Mouse (Mus musculus) myocyte (in vitro differentiated cells): Measurements from ENCODE around the gene Atg2a.

Source experiments
- CEBPB ChIP-seq: IDR thresholded peaks from 2 replicates; pipeline ENCODE4 v1.6.1; 2011; ENCODE audit warnings: mild to moderate bottlenecking, moderate library complexity; ENCODE audit not compliant: poor library complexity, insufficient read depth, severe bottlenecking
- E2F4 ChIP-seq: IDR thresholded peaks from one replicate; pipeline ENCODE4 v1.6.1; 2011; ENCODE audit warnings: mild to moderate bottlenecking, control low read depth, moderate library complexity; ENCODE audit not compliant: insufficient read depth
- MAX ChIP-seq: IDR thresholded peaks from one replicate; pipeline ENCODE4 v1.6.1; 2011; ENCODE audit warnings: low read depth, mild to moderate bottlenecking, control low read depth
- MYOD1 ChIP-seq, 3 experiments: IDR thresholded peaks; one replicate each; pipeline ENCODE4 v1.6.1; 2011; ENCODE audit warnings: control low read depth in 2 of 3, low read depth in 2 of 3, mild to moderate bottlenecking in 2 of 3, moderate library complexity in 1 of 3; ENCODE audit not compliant: insufficient read length in 2 of 3, control insufficient read depth in 1 of 3
- POLR2A ChIP-seq: IDR thresholded peaks from one replicate; pipeline ENCODE4 v1.6.1; 2011; ENCODE audit warnings: low read depth, mild to moderate bottlenecking, control low read depth, moderate library complexity; ENCODE audit not compliant: insufficient read length
- POLR2AphosphoS2 ChIP-seq: IDR thresholded peaks from one replicate; pipeline ENCODE4 v1.6.1; 2011; ENCODE audit warnings: low read depth, control low read depth; ENCODE audit not compliant: insufficient read length
- REST ChIP-seq: IDR thresholded peaks from one replicate; pipeline ENCODE4 v1.6.1; 2011; ENCODE audit warnings: mild to moderate bottlenecking, control low read depth, moderate library complexity; ENCODE audit not compliant: insufficient read depth, insufficient read length
- SRF ChIP-seq: IDR thresholded peaks from one replicate; pipeline ENCODE4 v1.6.1; 2011; ENCODE audit warnings: low read depth; ENCODE audit not compliant: control insufficient read depth, insufficient read length
- TCF12 ChIP-seq: IDR thresholded peaks from one replicate; pipeline ENCODE4 v1.6.1; 2011; ENCODE audit warnings: mild to moderate bottlenecking, control low read depth; ENCODE audit not compliant: poor library complexity, insufficient read depth, severe bottlenecking
- TCF3 ChIP-seq: IDR thresholded peaks from one replicate; pipeline ENCODE4 v1.6.1; 2011; ENCODE audit warnings: low read depth, control low read depth; ENCODE audit not compliant: insufficient read length
- USF1 ChIP-seq: IDR thresholded peaks from one replicate; pipeline ENCODE4 v1.6.1; 2011; ENCODE audit warnings: low read depth, mild to moderate bottlenecking, control low read depth, moderate library complexity

GRCm38 (mm10) chr19:6236053-6236441 is 5.4 kb upstream of the Atg2a start:
- TF ChIP-seq POLR2A (no peak), E2F4 (no peak), MYOD1 (IDR thresholded peaks at IDR 0.05; ENCODE audit: control insufficient read depth in 1 of 3, insufficient read length in 2 of 3, low read depth in 2 of 3) (no peak), USF1 (no peak), MAX (no peak), POLR2AphosphoS2 (no peak), TCF12 (no peak), CEBPB (0 out of 2 replicates have a peak, but pooled peaks have one; percentile 1), REST (no peak), SRF (no peak), TCF3 (no peak)
